Mouse (Mus musculus): ENCODE data around the gene Sf3a3. TPM values are rescaled to one million over a fixed set of nuclear protein-coding genes. Genes with fewer than 3 reads are reported as not detected.

Gene Sf3a3
- polyA plus RNA-seq (2012; rRNA removed), result 128 and 180 TPM in 2 replicates

DNA sequence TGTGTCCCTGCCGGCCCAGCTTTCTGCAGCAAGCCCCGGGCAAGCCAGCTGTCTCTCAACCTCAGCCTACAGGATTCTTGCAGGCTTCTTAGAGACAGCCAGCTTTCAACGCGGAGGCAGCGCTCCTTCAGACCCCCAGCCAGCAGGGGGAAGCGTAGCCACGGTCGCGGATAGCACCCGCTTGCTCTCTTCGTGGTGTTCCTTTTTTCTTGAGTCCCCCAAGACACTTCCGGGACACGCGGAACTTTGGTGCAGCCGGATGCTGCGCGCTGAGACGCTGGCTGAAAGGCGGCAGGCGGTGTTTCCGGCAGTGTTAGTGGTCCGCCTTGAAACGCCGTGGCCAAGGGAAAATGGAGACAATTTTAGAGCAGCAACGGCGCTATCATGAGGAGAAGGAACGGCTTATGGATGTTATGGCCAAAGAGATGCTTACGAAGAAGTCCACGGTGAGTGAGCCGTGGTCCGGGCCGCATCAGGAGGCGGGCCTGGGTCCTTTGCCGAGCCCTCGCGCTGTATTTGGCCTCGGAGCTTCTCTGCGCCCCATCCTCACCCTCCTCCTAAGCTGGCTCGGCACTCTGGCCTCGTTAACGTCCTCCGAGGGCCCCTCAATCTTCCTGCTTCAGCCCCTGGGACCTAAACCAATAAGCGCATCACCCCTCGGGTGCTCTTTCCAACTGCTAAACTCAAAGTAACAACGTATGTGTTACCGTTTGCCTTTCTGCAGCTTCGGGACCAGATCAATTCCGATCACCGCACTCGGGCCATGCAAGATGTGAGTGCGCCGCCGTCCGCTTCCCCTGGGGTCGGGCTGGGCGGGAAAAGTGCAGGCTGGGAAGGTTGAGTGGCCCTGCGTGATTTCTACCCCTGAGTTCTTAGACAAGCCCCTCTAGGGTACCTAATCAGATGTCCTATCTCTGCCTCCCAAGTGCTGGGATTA is at the start of gene Sf3a3:
Gene Sf3a3, plus strand, starts transcription at position 232 of the 937 bp plus-strand sequence.

DNA sequence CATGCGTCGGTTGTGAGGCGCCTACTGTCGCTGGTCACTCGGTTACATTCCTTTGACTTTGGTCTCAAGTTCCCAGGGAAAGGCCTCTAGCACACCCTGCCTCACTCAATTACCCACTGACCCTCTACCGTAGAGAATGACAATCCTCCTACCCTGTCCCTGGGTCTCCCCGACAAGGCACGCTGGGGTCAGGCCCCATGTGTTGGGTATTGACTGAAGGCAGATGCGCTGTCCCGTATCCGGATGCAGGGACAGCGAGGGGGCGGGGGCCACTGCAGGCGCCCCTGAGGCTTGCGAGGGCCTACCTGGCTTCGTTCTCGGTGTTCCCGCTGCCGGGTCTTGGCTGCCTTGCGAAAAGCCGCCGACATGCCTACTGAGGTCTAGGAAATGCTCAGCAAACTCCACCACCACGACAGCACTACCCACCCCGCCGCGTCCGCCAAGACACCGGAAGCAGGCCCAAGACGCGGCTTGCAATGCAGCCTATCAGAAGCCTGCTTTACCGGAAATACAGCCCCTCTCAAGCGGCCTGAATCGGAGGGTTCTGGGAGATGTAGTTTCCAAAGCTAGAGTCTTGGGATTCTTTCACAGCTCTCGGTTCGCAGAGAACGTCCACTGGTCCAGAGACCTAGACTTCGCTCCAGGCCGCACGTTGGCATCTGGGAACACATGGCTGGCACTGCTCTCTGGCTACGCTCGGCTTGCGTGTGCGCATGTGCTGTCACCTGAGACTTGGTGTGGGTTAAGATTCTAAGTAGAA is 21.3 kb upstream of the Sf3a3 start, which contains the start of gene Utp11:
Gene Utp11, minus strand, starts transcription at position 466 of the 760 bp plus-strand sequence.

DNA sequence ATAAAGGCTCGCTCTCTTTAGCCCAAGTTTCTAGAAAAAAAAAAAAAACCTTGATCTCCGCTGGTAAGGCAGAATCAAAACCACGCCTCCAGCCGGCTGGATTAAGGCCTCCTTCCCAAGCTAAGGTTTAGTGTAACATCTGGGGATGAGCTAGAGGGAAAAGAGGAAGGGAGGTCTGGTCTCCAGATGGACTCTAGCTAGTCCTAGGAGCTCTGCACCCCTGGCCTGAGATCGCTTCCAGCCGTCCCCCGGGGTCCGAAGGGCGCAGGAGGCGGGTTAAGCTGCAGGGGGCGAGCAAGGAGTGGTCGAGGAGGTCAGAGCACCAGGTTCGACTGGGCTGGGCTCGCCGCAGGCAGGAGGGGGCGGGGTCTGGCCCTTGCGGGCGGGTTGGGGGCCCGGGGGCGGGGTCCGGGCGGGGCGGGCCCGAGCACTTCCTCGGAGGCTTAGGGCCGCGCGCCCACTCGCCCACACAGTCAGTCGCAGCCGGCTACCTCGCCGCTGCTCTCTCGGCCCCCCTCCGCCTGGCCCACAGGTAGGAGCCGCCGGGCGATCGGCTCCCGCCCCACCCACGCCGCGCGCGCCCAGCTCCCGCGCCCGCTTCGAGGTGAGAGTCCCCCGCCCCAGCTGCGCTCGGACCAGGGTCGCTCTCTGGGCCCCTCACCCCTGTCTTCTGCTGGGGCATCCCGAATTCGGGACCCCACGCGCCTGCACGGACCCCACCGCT is 14.2 kb upstream of the Sf3a3 start, which contains the start of gene Fhl3:
Gene Fhl3, plus strand, starts transcription at position 454 of the 724 bp plus-strand sequence.

DNA sequence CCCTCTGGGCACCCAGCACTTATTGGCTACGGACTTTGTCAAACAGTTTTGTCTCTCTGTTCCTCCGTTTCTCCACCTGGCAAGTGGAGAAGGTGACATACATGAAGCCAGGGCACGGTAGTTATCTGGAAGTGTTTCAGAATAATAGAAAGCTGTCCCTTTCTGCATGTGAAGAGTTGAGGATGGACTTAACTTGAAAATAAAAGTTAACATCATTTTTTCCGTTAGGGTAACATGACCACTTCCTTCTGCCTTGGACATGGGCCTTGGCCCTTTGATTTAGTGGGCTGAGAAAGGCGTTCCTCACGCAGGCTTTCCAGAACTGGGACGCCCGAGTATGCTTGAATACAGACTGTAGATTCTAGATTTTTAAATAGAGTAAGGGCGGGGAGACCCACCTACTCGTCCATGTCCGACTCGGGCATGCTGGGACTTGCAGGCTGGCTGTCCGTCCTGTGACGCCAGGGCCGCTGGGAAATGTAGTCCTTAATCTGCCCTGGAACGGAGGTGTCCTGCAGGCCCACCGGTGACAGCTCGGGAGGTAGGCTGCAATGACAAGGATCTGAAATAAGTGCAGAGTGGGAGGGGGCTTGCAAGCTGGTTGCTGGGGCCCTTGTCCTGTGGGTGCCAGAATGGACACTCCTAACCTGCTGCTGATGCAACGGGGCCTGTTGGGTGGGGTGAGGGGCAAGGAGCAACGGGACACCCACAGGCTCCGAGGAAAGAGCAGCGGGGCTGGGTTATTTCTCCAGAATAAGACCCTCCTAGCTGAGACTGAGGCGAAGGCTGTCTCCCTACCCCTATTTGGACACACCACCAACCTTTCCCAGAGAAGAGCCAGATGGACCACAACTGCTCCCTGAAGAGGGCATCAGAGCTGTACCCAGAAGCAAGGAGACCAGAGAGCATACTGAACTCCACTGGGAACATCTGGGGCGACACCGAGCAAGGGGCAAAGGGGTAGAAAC is 27.1 kb downstream of the Sf3a3 start, which contains the start of gene Inpp5b:
Gene Inpp5b, plus strand, starts transcription at position 475 of the 968 bp plus-strand sequence.

Other genes starting within 250 kb of the Sf3a3 start
- gene 3100002H09Rik, start 104.0 kb upstream of the Sf3a3 start, polyA plus RNA-seq (2012; rRNA removed), result 0.07 and 0.14 TPM in 2 replicates
- 8.9 and 20.5 TPM in 2 replicates for gene Pou3f1, start 58.0 kb upstream of the Sf3a3 start, polyA plus RNA-seq (2012; rRNA removed)
- 49.1 and 57.2 TPM in 2 replicates for gene Utp11, start 21.2 kb upstream of the Sf3a3 start, polyA plus RNA-seq (2012; rRNA removed)
- 8.3 and 17.6 TPM in 2 replicates for gene Fhl3, start 14.1 kb upstream of the Sf3a3 start, polyA plus RNA-seq (2012; rRNA removed)
- 28.1 and 28.8 TPM in 2 replicates for gene Inpp5b, start 27.1 kb downstream of the Sf3a3 start, polyA plus RNA-seq (2012; rRNA removed)
- gene Mtf1, start 87.3 kb downstream of the Sf3a3 start, polyA plus RNA-seq (2012; rRNA removed), result 13.6 and 14.1 TPM in 2 replicates
- gene Yrdc, start 135.9 kb downstream of the Sf3a3 start, polyA plus RNA-seq (2012; rRNA removed), result 38.0 and 42.1 TPM in 2 replicates
- 31.7 and 41.7 TPM in 2 replicates for gene 1110065P20Rik, start 136.4 kb downstream of the Sf3a3 start, polyA plus RNA-seq (2012; rRNA removed)
- gene Maneal, start 147.4 kb downstream of the Sf3a3 start, polyA plus RNA-seq (2012; rRNA removed), result 11.1 and 14.1 TPM in 2 replicates
- 14.7 and 23.8 TPM in 2 replicates for gene Epha10, start 166.1 kb downstream of the Sf3a3 start, polyA plus RNA-seq (2012; rRNA removed)
- 22.9 and 30.3 TPM in 2 replicates for gene 9930104L06Rik, start 222.3 kb downstream of the Sf3a3 start, polyA plus RNA-seq (2012; rRNA removed)
- gene Cdca8, start 224.5 kb downstream of the Sf3a3 start, polyA plus RNA-seq (2012; rRNA removed), result 107 and 124 TPM in 2 replicates

All from central nervous system, embryonic 11.5 days (tissue).